Mouse (Mus musculus): ENCODE measurements around the gene Gm37240.

- TF ChIP-seq CTCF (IDR thresholded peaks at IDR 0.05; ENCODE audit: borderline replicate concordance, insufficient read depth, low read depth, low read length) = no peak
- no peak for TF ChIP-seq POLR2A (IDR thresholded peaks at IDR 0.05; ENCODE audit: borderline replicate concordance, insufficient read depth, low read length)
Observed at GRCm38 (mm10) chr3:85176736-85177135, 710.6 kb downstream of the Gm37240 start.
